Mouse (Mus musculus): ENCODE measurements at regions not wholly inside any gene's neighbourhood (a gene's known extent, or its start where the extent isn't known, plus 50 kb on each side); places are given as distances from the start of the nearest gene placed in this dataset.

GRCm38 (mm10) chr12:27458674-27459073, 116.3 kb upstream of the Sox11 start:
- 28% methylated on average over 4 of the region's 4 CpGs for WGBS
- H3K36me3 ChIP-seq (ENCODE audit: control insufficient read depth, insufficient read depth, low read length): no peaks in the 10 kb centered on the region
- TF ChIP-seq CTCF (IDR thresholded peaks at IDR 0.05; ENCODE audit: extremely low read depth, insufficient read length, insufficient replicate concordance, low read depth, low read length) (no peak), POLR2A (IDR thresholded peaks at IDR 0.05; ENCODE audit: low read depth, low read length) (no peak)

DNA sequence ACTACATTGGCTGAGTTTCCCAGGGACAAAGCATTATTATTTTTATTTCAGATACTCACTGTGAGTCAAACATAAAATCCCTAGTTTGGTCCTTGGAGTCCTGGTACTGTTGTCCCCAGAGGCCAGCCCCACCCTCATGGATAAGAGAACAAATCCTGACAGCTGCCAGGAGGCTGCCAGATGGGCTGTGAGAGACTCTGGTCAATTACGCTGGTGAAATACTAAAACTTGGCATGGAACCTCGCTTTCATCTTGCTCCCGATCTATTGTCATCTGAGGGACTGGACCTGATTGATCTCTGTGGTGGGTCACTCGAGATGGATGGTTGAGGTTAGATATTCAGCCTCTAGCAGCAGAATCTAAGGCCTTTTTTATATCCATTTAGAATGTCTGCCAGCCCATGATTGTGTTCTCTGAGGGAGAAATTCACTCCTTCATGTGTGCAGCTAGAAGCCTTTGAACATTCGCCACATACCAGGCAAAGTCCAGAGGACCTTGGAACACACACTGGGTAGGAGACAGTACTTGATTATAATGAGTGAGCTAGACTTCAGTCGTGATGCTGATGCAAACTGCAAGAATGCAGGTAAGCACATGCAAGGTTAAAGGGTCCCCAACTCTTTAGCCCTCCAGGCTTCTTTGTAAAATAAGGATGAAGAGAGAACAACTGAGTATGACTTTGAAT, 95.4 kb upstream of the Sox11 start:
- Histone ChIP-seq H3K4me1 (ENCODE audit: control insufficient read depth, insufficient read depth, insufficient read length, low read length) (no peaks in the 10 kb centered on the region), H3K27me3 (ENCODE audit: control insufficient read depth, insufficient read depth, low read length) (no peaks in the 10 kb centered on the region), H3K27ac (ENCODE audit: insufficient read depth, low read depth, low read length) (no peak overlapping the region), H3K4me3 (ENCODE audit: low read depth, low read length) (no peak overlapping the region), H3K36me3 (ENCODE audit: control insufficient read depth, insufficient read depth, low read length) (no peaks in the 10 kb centered on the region)
- TF ChIP-seq POLR2A (IDR thresholded peaks at IDR 0.05; ENCODE audit: low read depth, low read length) (no peak), CTCF (IDR thresholded peaks at IDR 0.05; ENCODE audit: extremely low read depth, insufficient read length, insufficient replicate concordance, low read depth, low read length) (no peak)
- WGBS: 23% methylated on average over 6 of the region's 6 CpGs

More at GRCm38 (mm10) chr12:27458674-27459073, 116.3 kb upstream of the Sox11 start:
- Histone ChIP-seq H3K27me3 (ENCODE audit: control insufficient read depth, insufficient read depth, low read length) (no peaks in the 10 kb centered on the region), H3K27ac (ENCODE audit: insufficient read depth, low read depth, low read length) (no peak overlapping the region), H3K4me1 (ENCODE audit: control insufficient read depth, insufficient read depth, insufficient read length, low read length) (peaks cover 2% of the 10 kb centered on the region; the same call in 1 of the 2 replicates), H3K4me3 (ENCODE audit: low read depth, low read length) (no peak overlapping the region)

GRCm38 (mm10) chr12:27431338-27431737, 89.0 kb upstream of the Sox11 start:
- H3K36me3 ChIP-seq (ENCODE audit: control insufficient read depth, insufficient read depth, low read length): no peaks in the 10 kb centered on the region
- WGBS: 86% methylated on average over 2 of the region's 2 CpGs
- no peak overlapping the region for H3K4me3 ChIP-seq (ENCODE audit: low read depth, low read length)
- TF ChIP-seq CTCF (IDR thresholded peaks at IDR 0.05; ENCODE audit: extremely low read depth, insufficient read length, insufficient replicate concordance, low read depth, low read length) (no peak), POLR2A (IDR thresholded peaks at IDR 0.05; ENCODE audit: low read depth, low read length) (no peak)
- no peaks in the 10 kb centered on the region for H3K4me1 ChIP-seq (ENCODE audit: control insufficient read depth, insufficient read depth, insufficient read length, low read length)
- H3K27ac ChIP-seq (ENCODE audit: insufficient read depth, low read depth, low read length): no peak overlapping the region
- no peaks in the 10 kb centered on the region for H3K27me3 ChIP-seq (ENCODE audit: control insufficient read depth, insufficient read depth, low read length)

DNA sequence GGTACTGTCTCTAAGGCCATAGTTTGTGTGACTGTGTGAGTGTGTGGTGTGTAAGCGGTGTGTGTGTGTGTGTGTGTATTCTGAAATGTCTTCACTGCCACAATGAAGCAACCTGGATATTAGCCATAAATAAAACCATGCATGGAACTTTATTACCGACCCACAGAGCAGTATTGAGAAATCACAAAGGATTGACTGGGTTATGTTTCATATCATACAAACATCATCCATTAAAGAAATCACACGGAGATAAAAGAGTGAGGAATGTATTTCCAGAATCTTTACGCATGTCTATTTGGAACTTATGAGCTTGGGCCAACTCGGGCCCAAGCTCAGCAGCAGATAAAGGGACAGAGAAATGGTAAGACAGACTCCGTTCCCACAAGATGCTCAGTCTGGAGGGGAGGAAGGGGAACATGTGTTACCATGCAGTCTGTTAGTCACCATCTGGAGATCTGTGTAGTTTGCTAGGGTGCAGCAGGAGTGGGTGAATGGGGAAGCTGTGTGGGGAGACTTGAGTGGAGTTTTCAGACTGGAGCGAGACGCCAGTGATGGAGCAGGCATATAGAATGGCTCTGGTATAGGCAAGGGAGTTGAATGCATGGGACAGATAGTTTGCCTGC, 75.1 kb upstream of the Sox11 start:
- Histone ChIP-seq H3K4me3 (ENCODE audit: low read depth, low read length) (no peak overlapping the region), H3K36me3 (ENCODE audit: control insufficient read depth, insufficient read depth, low read length) (no peaks in the 10 kb centered on the region), H3K4me1 (ENCODE audit: control insufficient read depth, insufficient read depth, insufficient read length, low read length) (no peaks in the 10 kb centered on the region), H3K27ac (ENCODE audit: insufficient read depth, low read depth, low read length) (no peak overlapping the region), H3K27me3 (ENCODE audit: control insufficient read depth, insufficient read depth, low read length) (no peaks in the 10 kb centered on the region)
- no peak for TF ChIP-seq CTCF (IDR thresholded peaks at IDR 0.05; ENCODE audit: extremely low read depth, insufficient read length, insufficient replicate concordance, low read depth, low read length)
- no peak for TF ChIP-seq POLR2A (IDR thresholded peaks at IDR 0.05; ENCODE audit: low read depth, low read length)
- 80% methylated on average over 8 of the region's 8 CpGs for WGBS

- TF ChIP-seq CTCF (IDR thresholded peaks at IDR 0.05; ENCODE audit: extremely low read depth, insufficient read length, insufficient replicate concordance, low read depth, low read length) (no peak), POLR2A (IDR thresholded peaks at IDR 0.05; ENCODE audit: low read depth, low read length) (no peak)
Observed at GRCm38 (mm10) chr12:27410555-27410954, 68.2 kb upstream of the Sox11 start.

GRCm38 (mm10) chr12:27408440-27408839, 66.1 kb upstream of the Sox11 start:
- WGBS: 73% methylated on average over 4 of the region's 4 CpGs
- no peak overlapping the region for H3K27ac ChIP-seq (ENCODE audit: insufficient read depth, low read depth, low read length)
- peaks cover 2% of the 10 kb centered on the region; the same call in 1 of the 2 replicates for H3K4me1 ChIP-seq (ENCODE audit: control insufficient read depth, insufficient read depth, insufficient read length, low read length)
- H3K27me3 ChIP-seq (ENCODE audit: control insufficient read depth, insufficient read depth, low read length): no peaks in the 10 kb centered on the region
- H3K36me3 ChIP-seq (ENCODE audit: control insufficient read depth, insufficient read depth, low read length): no peaks in the 10 kb centered on the region
- no peak for TF ChIP-seq POLR2A (IDR thresholded peaks at IDR 0.05; ENCODE audit: low read depth, low read length)
- no peak for TF ChIP-seq CTCF (IDR thresholded peaks at IDR 0.05; ENCODE audit: extremely low read depth, insufficient read length, insufficient replicate concordance, low read depth, low read length)
- H3K4me3 ChIP-seq (ENCODE audit: low read depth, low read length): no peak overlapping the region

More at GRCm38 (mm10) chr12:27410555-27410954, 68.2 kb upstream of the Sox11 start:
- Histone ChIP-seq H3K27me3 (ENCODE audit: control insufficient read depth, insufficient read depth, low read length) (no peaks in the 10 kb centered on the region), H3K27ac (ENCODE audit: insufficient read depth, low read depth, low read length) (no peak overlapping the region), H3K36me3 (ENCODE audit: control insufficient read depth, insufficient read depth, low read length) (no peaks in the 10 kb centered on the region), H3K4me3 (ENCODE audit: low read depth, low read length) (no peak overlapping the region), H3K4me1 (ENCODE audit: control insufficient read depth, insufficient read depth, insufficient read length, low read length) (peaks cover 2% of the 10 kb centered on the region; the same call in 1 of the 2 replicates)
- 26% methylated on average over 4 of the region's 4 CpGs for whole genome bisulfite sequencing

- H3K27ac ChIP-seq (ENCODE audit: insufficient read depth, low read depth, low read length): no peak overlapping the region
- H3K4me1 ChIP-seq (ENCODE audit: control insufficient read depth, insufficient read depth, insufficient read length, low read length): no peaks in the 10 kb centered on the region
- TF ChIP-seq CTCF (IDR thresholded peaks at IDR 0.05; ENCODE audit: extremely low read depth, insufficient read length, insufficient replicate concordance, low read depth, low read length): no peak
- TF ChIP-seq POLR2A (IDR thresholded peaks at IDR 0.05; ENCODE audit: low read depth, low read length): no peak
- H3K27me3 ChIP-seq (ENCODE audit: control insufficient read depth, insufficient read depth, low read length): no peaks in the 10 kb centered on the region
- no peaks in the 10 kb centered on the region for H3K36me3 ChIP-seq (ENCODE audit: control insufficient read depth, insufficient read depth, low read length)
- H3K4me3 ChIP-seq (ENCODE audit: low read depth, low read length): no peak overlapping the region
- 69% methylated on average over 5 of the region's 5 CpGs for WGBS
Observed at GRCm38 (mm10) chr12:27399392-27399791, 57.0 kb upstream of the Sox11 start.

Measured in small intestine, adult 2 months (tissue).